ENCODE assay signal across 8 mouse cellular contexts in the genomic region with DNA sequence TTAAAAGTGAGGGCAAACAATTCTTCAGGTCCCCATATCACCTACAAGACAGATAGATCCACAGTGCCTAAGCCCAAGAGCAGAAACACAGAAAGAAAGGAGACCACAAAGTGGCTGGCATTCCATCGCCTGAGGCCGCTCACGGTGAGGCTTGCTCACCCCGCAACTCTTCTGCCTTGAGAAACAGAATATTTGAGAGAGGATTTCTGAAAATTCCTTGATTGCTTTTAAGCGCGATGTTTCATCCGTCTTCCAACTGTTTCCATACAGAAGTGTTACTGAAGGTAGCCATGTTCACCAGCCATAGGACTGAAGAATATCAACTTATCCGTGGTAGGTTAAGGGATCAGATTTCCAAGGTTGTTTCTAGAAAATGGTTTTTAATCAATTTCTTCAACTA.
DNase-seq lines count a peak whose midpoint lies in the region; ATAC-seq and TF ChIP-seq lines count a peak whose summit lies in the region.

No protein-coding gene starts in this region.

- CTCF ChIA-PET in Patski (lab: Charles Lee) = interaction anchor here (0.8 to 1.0 kb wide), 4 partner anchors 8 to 79 kb away, joined by 3 to 4 read pairs (median 3); no protein-coding TSS in a partner anchor

- ATAC-seq in heart, embryonic 15.5 days (replicated peaks; ENCODE audit: insufficient number of reproducible peaks, insufficient read depth, low FRiP score, low read depth) = no peak
- ATAC-seq in Patski = peak; percentile 40
- 0 out of 2 replicates have a peak, but pooled peaks have one; percentile 5 for ATAC-seq in forebrain, embryonic 16.5 days
- no peak for ATAC-seq in limb, embryonic 13.5 days (ENCODE audit: low FRiP score, low read depth)
- ATAC-seq in frontal cortex, adult (ENCODE audit: low TSS enrichment) = no peak

- H3K4me2 ChIP-seq in heart, embryonic 15.5 days = no peak overlapping the region
- H3K4me2 ChIP-seq in forebrain, embryonic 16.5 days (ENCODE audit: low read length) = peak overlapping the region; percentile 43
- peak overlapping the region; percentile 39; the same call in 1 of the 2 replicates for H3K4me2 ChIP-seq in limb, embryonic 13.5 days (replicated peaks)

- TF ChIP-seq CTCF in Patski (IDR thresholded peaks at IDR 0.05) = no peak

- peak overlapping the region; percentile 28; the same call in 1 of the 2 replicates for H3K27ac ChIP-seq in heart, embryonic 15.5 days
- H3K27ac ChIP-seq in forebrain, embryonic 16.5 days (ENCODE audit: low read length) = peak overlapping the region; percentile 42
- peak overlapping the region; percentile 65; the same call in 1 of the 2 replicates for H3K27ac ChIP-seq in limb, embryonic 13.5 days

- in situ Hi-C loops in Patski (cut with MboI; ENCODE audit: low pct_unique_long_range_greater_than_20kb) = no loop called here

- H3K4me1 ChIP-seq in heart, embryonic 15.5 days (replicated peaks) = peaks cover 9% of the 10 kb centered on the region; the same call in 1 of the 2 replicates
- peaks cover 14% of the 10 kb centered on the region for H3K4me1 ChIP-seq in forebrain, embryonic 16.5 days (replicated peaks; ENCODE audit: control insufficient read depth, insufficient read depth, low read length)
- H3K4me1 ChIP-seq in limb, embryonic 13.5 days = peaks cover 16% of the 10 kb centered on the region

- H3K27me3 ChIP-seq in heart, embryonic 15.5 days = no peaks in the 10 kb centered on the region
- no peaks in the 10 kb centered on the region for H3K27me3 ChIP-seq in Patski
- H3K27me3 ChIP-seq in forebrain, embryonic 16.5 days (replicated peaks; ENCODE audit: control insufficient read depth, insufficient read depth, low read length) = no peaks in the 10 kb centered on the region
- no peaks in the 10 kb centered on the region for H3K27me3 ChIP-seq in limb, embryonic 13.5 days

- 84% methylated on average over 8 of the region's 8 CpGs for WGBS in heart, embryonic 15.5 days
- WGBS in forebrain, embryonic 16.5 days = 57% methylated on average over 8 of the region's 8 CpGs
- WGBS in limb, embryonic 13.5 days = 71% methylated on average over 8 of the region's 8 CpGs

- no peak overlapping the region for H3K9ac ChIP-seq in heart, embryonic 15.5 days
- H3K9ac ChIP-seq in forebrain, embryonic 16.5 days (replicated peaks; ENCODE audit: low read depth, low read length) = no peak overlapping the region
- H3K9ac ChIP-seq in limb, embryonic 13.5 days = no peak overlapping the region

- no peak overlapping the region for H3K4me3 ChIP-seq in heart, embryonic 15.5 days
- no peak overlapping the region for H3K4me3 ChIP-seq in forebrain, embryonic 16.5 days (replicated peaks; ENCODE audit: low read length)
- H3K4me3 ChIP-seq in limb, embryonic 13.5 days = no peak overlapping the region

- no peaks in the 10 kb centered on the region for H3K36me3 ChIP-seq in heart, embryonic 15.5 days
- no peaks in the 10 kb centered on the region for H3K36me3 ChIP-seq in forebrain, embryonic 16.5 days (ENCODE audit: control insufficient read depth, insufficient read depth)
- no peaks in the 10 kb centered on the region for H3K36me3 ChIP-seq in limb, embryonic 13.5 days

- no peak for DNase-seq in heart, postnatal 10 days
- no peak for DNase-seq in Patski (ENCODE audit: low read depth, low spot score)
- no peak for DNase-seq in cerebellum, adult 8-10 months
- no peak for DNase-seq in urinary bladder, postnatal 36 days (ENCODE audit: low spot score in 2 of 2)

- intact Hi-C loops in heart, postnatal 10 days (cut with DNase I) = no loop called here

- no peaks in the 10 kb centered on the region for H3K9me3 ChIP-seq in heart, embryonic 15.5 days (replicated peaks)
- no peaks in the 10 kb centered on the region for H3K9me3 ChIP-seq in forebrain, embryonic 16.5 days (ENCODE audit: control insufficient read depth, low read length)
- no peaks in the 10 kb centered on the region for H3K9me3 ChIP-seq in limb, embryonic 13.5 days

- POLR2A ChIA-PET in Patski (lab: Charles Lee) = no interaction called here

Comparison
In these comparisons a context has a peak if more than half of its experiments do, and no peak if none do; other contexts are left out.
1. ATAC-seq: peak in Patski (single experiment) and forebrain, embryonic 16.5 days (single experiment); none in heart, embryonic 15.5 days (single experiment), limb, embryonic 13.5 days (single experiment) and frontal cortex, adult (single experiment).
2. Peak in every context shown above with its lines, with median percentiles within 50 percentile points of each other: H3K27ac ChIP-seq.